Mouse (Mus musculus) heart, adult 2 months (tissue): ENCODE data around the gene Rnf126.

ENCODE experiments used
- CTCF ChIP-seq: fragments of 200-600 bp; IDR thresholded peaks from 2 replicates; pipeline ENCODE4 v1.8.1; 2022; ENCODE audit warnings: antibody characterized with exemption, mild to moderate bottlenecking, moderate library complexity
- POLR2A ChIP-seq: fragments of 200-500 bp; IDR thresholded peaks from 2 replicates; pipeline ENCODE4 v1.6.1; 2011; ENCODE audit warnings: mild to moderate bottlenecking, low read depth, low read length, control low read depth; ENCODE audit not compliant: insufficient read depth

DNA sequence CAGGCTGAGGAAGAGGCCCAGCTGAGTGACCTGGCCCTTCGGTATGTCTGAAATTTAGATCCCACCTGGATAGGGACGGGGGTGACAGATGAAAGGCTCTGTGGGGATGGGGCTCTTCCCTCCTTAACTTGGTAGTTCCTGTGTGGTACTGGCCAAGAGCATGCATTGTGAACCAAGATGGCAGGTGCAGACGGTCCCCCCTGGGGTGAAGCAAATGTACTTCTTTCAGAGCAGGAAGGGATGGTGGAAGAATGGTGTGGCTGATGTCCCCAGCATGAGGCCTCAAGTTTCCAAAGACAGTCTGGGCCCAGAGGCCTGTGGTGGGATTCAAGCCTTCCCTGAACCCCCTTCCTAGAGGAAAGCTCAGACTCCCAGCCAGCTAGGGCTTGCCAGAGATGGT lies 10.9 kb downstream of the Rnf126 start:
- no peak for TF ChIP-seq CTCF
- TF ChIP-seq POLR2A = no peak
